Mouse (Mus musculus) midbrain, embryonic 15.5 days (tissue): ENCODE results near the gene Sypl2. TPM values are rescaled to one million over a fixed set of nuclear protein-coding genes. Genes with fewer than 3 reads are reported as not detected.

Experiments used
- ATAC-seq: fragments of 200-750 bp; cut with Nextera tagmentation; replicated peaks from 2 replicates; pipeline ENCODE4 v1.8.0; 2017; ENCODE audit warnings: moderate TSS enrichment
- H3K27ac ChIP-seq: fragments of 300-500 bp; sonication (generic); 2 replicates; pipeline ENCODE4 v1.5.1; 2015; ENCODE audit warnings: mild to moderate bottlenecking, inconsistent platforms
- H3K27me3 ChIP-seq: fragments of 300-500 bp; sonication (generic); replicated peaks from 2 replicates; pipeline ENCODE4 v1.6.1; 2015; ENCODE audit warnings: inconsistent platforms
- H3K36me3 ChIP-seq: fragments of 300-500 bp; sonication (generic); replicated peaks from 2 replicates; pipeline ENCODE4 v1.6.1; 2015; ENCODE audit warnings: inconsistent platforms
- H3K4me1 ChIP-seq: fragments of 300-500 bp; sonication (generic); 2 replicates; pipeline ENCODE4 v1.6.1; 2015; ENCODE audit warnings: inconsistent platforms
- H3K4me2 ChIP-seq: fragments of 300-500 bp; sonication (generic); 2 replicates; pipeline ENCODE4 v1.6.1; 2015; ENCODE audit warnings: inconsistent platforms, mild to moderate bottlenecking, moderate library complexity
- H3K4me3 ChIP-seq: fragments of 300-500 bp; sonication (generic); 2 replicates; pipeline ENCODE4 v1.5.1; 2015; ENCODE audit warnings: mild to moderate bottlenecking, inconsistent platforms
- H3K9ac ChIP-seq: fragments of 300-500 bp; sonication (generic); 2 replicates; pipeline ENCODE4 v1.6.1; 2015; ENCODE audit warnings: mild to moderate bottlenecking, inconsistent platforms
- H3K9me3 ChIP-seq: fragments of 300-500 bp; sonication (generic); 2 replicates; pipeline ENCODE4 v1.6.1; 2016; ENCODE audit warnings: inconsistent platforms
- WGBS: fragments of 180-500 bp; shearing (Covaris S2); methylation state at CpG from one replicate; pipeline ENCODE4 v1.1.7; 2015; ENCODE audit warnings: mixed read lengths; 5-methylcytosine and 5-hydroxymethylcytosine counted together
- polyA plus RNA-seq: library from polyadenylated mRNA; unstranded; fragments of >200 nt; fragmentation: Nextera tagmentation; extraction: Ambion mirVana; gene quantifications from 2 replicates; pipeline ENCODE4 v1.2.1, GENCODE M21; 2015

Sypl2 gene
- polyA plus RNA-seq, 1 experiment from 2014 or later, result 0.27 TPM

DNA sequence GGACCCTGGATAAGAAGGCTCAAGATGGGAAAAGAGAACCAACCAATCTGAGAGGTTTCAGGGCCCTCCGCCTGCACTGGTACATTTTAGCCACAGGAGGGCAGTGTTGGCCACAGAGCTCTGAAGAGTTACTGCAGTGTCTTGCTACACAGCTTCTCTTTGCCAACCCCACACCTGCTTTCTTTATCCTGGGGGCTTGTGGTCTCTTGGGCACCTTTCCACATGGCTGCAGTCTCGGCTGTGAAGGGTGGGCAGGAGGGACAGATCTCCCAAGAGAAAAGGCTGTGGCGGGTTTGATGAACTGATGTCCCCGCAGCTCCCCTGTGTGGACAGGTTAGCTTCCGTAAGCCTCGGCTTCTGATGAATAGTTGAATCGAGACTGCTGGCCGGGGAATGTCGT, 61.6 kb downstream of the Sypl2 start:
- Histone ChIP-seq H3K27ac (peak overlapping the region; percentile 8; the same call in 1 of the 2 replicates), H3K36me3 (no peaks in the 10 kb centered on the region), H3K4me3 (peak overlapping the region; percentile 12; the same call in 1 of the 2 replicates), H3K9me3 (no peaks in the 10 kb centered on the region), H3K4me2 (peak overlapping the region; percentile 45), H3K9ac (no peak overlapping the region), H3K4me1 (peaks cover 30% of the 10 kb centered on the region), H3K27me3 (no peaks in the 10 kb centered on the region)
- ATAC-seq, result peak; percentile 76
- 12% methylated on average over 9 of the region's 9 CpGs for WGBS

DNA sequence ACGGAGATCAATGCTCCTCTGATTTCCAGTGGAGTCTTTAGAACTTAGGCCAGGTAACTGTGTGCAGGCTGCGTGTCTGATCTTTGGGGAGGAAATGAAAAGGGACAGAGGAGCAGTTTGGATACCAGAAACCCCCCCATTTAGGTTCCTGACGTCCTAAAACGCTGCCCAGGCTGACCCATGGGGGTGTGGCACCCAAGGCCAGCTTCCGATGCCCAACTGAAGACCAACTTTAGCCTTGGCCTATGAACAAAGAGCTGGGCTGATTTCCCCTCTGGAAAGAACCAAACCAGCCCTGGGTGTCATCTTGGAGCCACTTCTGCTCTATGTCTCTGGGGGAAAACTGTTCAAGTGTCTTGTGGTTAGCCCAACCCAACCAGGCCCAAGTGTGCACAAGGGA, 62.4 kb downstream of the Sypl2 start:
- no peaks in the 10 kb centered on the region for H3K27me3 ChIP-seq
- no peak overlapping the region for H3K4me2 ChIP-seq
- 73% methylated on average over 5 of the region's 5 CpGs for WGBS
- no peaks in the 10 kb centered on the region for H3K36me3 ChIP-seq
- H3K4me3 ChIP-seq, result no peak overlapping the region
- H3K9me3 ChIP-seq, result no peaks in the 10 kb centered on the region
- H3K27ac ChIP-seq, result no peak overlapping the region
- ATAC-seq, result no peak
- H3K9ac ChIP-seq, result no peak overlapping the region
- H3K4me1 ChIP-seq, result peaks cover 29% of the 10 kb centered on the region

Other genes starting within 250 kb of the Sypl2 start
- gene Gstm2, start 240.2 kb downstream of the Sypl2 start, polyA plus RNA-seq, result 11.0 and 11.5 TPM in 2 replicates
- gene Gstm1, start 208.7 kb downstream of the Sypl2 start, polyA plus RNA-seq, result 74.4 and 97.4 TPM in 2 replicates
- 18.3 and 19.8 TPM in 2 replicates for gene Gstm4, start 181.8 kb downstream of the Sypl2 start, polyA plus RNA-seq
- 67.9 and 76.2 TPM in 2 replicates for gene Ampd2, start 140.0 kb downstream of the Sypl2 start, polyA plus RNA-seq
- gene Gnat2, start 133.9 kb downstream of the Sypl2 start, polyA plus RNA-seq, result 0.28 and 0.38 TPM in 2 replicates
- gene Gnai3, start 80.5 kb downstream of the Sypl2 start, polyA plus RNA-seq, result 111 and 114 TPM in 2 replicates
- 5.2 and 5.7 TPM in 2 replicates for gene Gpr61, start 71.8 kb downstream of the Sypl2 start, polyA plus RNA-seq
- 14.4 and 14.7 TPM in 2 replicates for gene Amigo1, start 40.3 kb downstream of the Sypl2 start, polyA plus RNA-seq
- 4.1 and 4.6 TPM in 2 replicates for gene Cyb561d1, start 25.4 kb downstream of the Sypl2 start, polyA plus RNA-seq
- gene Atxn7l2, start 15.7 kb downstream of the Sypl2 start, polyA plus RNA-seq, result 26.4 and 26.8 TPM in 2 replicates
- gene Psma5, start 30.3 kb upstream of the Sypl2 start, polyA plus RNA-seq, result 224 and 234 TPM in 2 replicates
- gene Sort1, start 57.4 kb upstream of the Sypl2 start, polyA plus RNA-seq, result 22.1 and 22.3 TPM in 2 replicates
- gene Mybphl, start 138.3 kb upstream of the Sypl2 start, polyA plus RNA-seq, result not detected in 2 replicates
- gene Psrc1, start 157.2 kb upstream of the Sypl2 start, polyA plus RNA-seq, result 7.7 and 8.8 TPM in 2 replicates
- 38.5 and 43.3 TPM in 2 replicates for gene Celsr2, start 188.9 kb upstream of the Sypl2 start, polyA plus RNA-seq
- gene Sars, start 218.6 kb upstream of the Sypl2 start, polyA plus RNA-seq, result 209 and 212 TPM in 2 replicates